Mouse (Mus musculus) forebrain, postnatal 0 days (tissue): ENCODE measurements around the gene D17H6S53E. TPM values are rescaled to one million over a fixed set of nuclear protein-coding genes. Genes with fewer than 3 reads are reported as not detected.

ENCODE experiments used
- ATAC-seq: fragments of 200-750 bp; cut with Nextera tagmentation; 2 replicates; pipeline ENCODE4 v1.8.0; 2017; ENCODE audit warnings: mild to moderate bottlenecking, moderate library complexity
- DNase-seq: peaks from one replicate; pipeline ENCODE4 v3.0.0-alpha.2; 2015
- H3K27ac ChIP-seq: fragments of 300-500 bp; sonication (generic); 2 replicates; pipeline ENCODE4 v1.5.1; 2014; ENCODE audit warnings: low read depth, mild to moderate bottlenecking, antibody characterized with exemption, low read length, moderate library complexity, mixed read lengths
- H3K27me3 ChIP-seq: fragments of 300-500 bp; sonication (generic); 2 replicates; pipeline ENCODE4 v1.6.1; 2014; ENCODE audit warnings: mild to moderate bottlenecking, low read length, mixed read lengths; ENCODE audit not compliant: insufficient read depth
- H3K36me3 ChIP-seq: fragments of 300-500 bp; sonication (generic); 2 replicates; pipeline ENCODE4 v1.6.1; 2014; ENCODE audit warnings: mild to moderate bottlenecking, moderate library complexity; ENCODE audit not compliant: insufficient read depth
- H3K4me1 ChIP-seq: fragments of 300-500 bp; sonication (generic); 2 replicates; pipeline ENCODE4 v1.6.1; 2014; ENCODE audit warnings: antibody characterized with exemption; ENCODE audit not compliant: insufficient read depth
- H3K4me2 ChIP-seq: fragments of 300-500 bp; sonication (generic); 2 replicates; pipeline ENCODE4 v1.6.1; 2014; ENCODE audit warnings: low read depth, mild to moderate bottlenecking, moderate library complexity
- H3K4me3 ChIP-seq: fragments of 300-500 bp; sonication (generic); 2 replicates; pipeline ENCODE4 v1.5.1; 2014; ENCODE audit warnings: low read depth, low read length, mixed read lengths
- H3K9ac ChIP-seq: fragments of 300-500 bp; sonication (generic); 2 replicates; pipeline ENCODE4 v1.6.1; 2014; ENCODE audit warnings: mild to moderate bottlenecking
- H3K9me3 ChIP-seq: fragments of 300-500 bp; sonication (generic); 2 replicates; pipeline ENCODE4 v1.6.1; 2016; ENCODE audit warnings: low read length
- CTCF ChIP-seq: sonication (generic); IDR thresholded peaks from 2 replicates; pipeline ENCODE4 v1.5.1; 2016; ENCODE audit warnings: antibody characterized with exemption, control low read depth, low read depth
- WGBS: fragments of 180-500 bp; shearing (Covaris S2); extraction: QIAGEN DNeasy Blood & Tissue Kit; methylation state at CpG from one replicate; pipeline ENCODE4 v1.1.7; 2014; 5-methylcytosine and 5-hydroxymethylcytosine counted together
- polyA plus RNA-seq: library from polyadenylated mRNA; unstranded; fragments of >200 nt; fragmentation: Nextera tagmentation; extraction: Ambion mirVana; gene quantifications from 2 replicates; pipeline ENCODE4 v1.2.1, GENCODE M21; 2015
- total RNA-seq: library from RNA; depleted of rRNA; stranded (reverse); fragments of >200 nt; gene quantifications from 2 replicates; pipeline ENCODE4 v1.2.3, GENCODE M21; 2014

D17H6S53E gene
- total and polyA plus RNA-seq, 2 experiments from 2014 or later: 8.0 to 15.3 TPM

GRCm38 (mm10) chr17:35146139-35146538, 20.0 kb downstream of the D17H6S53E start:
- no peaks in the 10 kb centered on the region for H3K27me3 ChIP-seq
- no peaks in the 10 kb centered on the region for H3K4me1 ChIP-seq
- DNase-seq (peak; percentile 22), ATAC-seq (no peak)
- H3K4me3 ChIP-seq: no peak overlapping the region
- H3K27ac ChIP-seq: no peak overlapping the region
- no peak overlapping the region for H3K9ac ChIP-seq
- H3K4me2 ChIP-seq: no peak overlapping the region
- H3K36me3 ChIP-seq: peaks cover 97% of the 10 kb centered on the region
- no peak for TF ChIP-seq CTCF
- 83% methylated on average over 5 of the region's 5 CpGs for WGBS
- no peaks in the 10 kb centered on the region for H3K9me3 ChIP-seq

- Histone ChIP-seq H3K9ac (no peak overlapping the region), H3K4me2 (no peak overlapping the region), H3K4me1 (no peaks in the 10 kb centered on the region), H3K36me3 (peaks cover 97% of the 10 kb centered on the region), H3K9me3 (no peaks in the 10 kb centered on the region), H3K4me3 (no peak overlapping the region), H3K27ac (no peak overlapping the region), H3K27me3 (no peaks in the 10 kb centered on the region)
- no peak for TF ChIP-seq CTCF
- no peak for ATAC-seq
- DNase-seq: peak; percentile 36
- 51% methylated on average over 3 of the region's 3 CpGs for WGBS
Observed at GRCm38 (mm10) chr17:35147348-35147747, 21.2 kb downstream of the D17H6S53E start.

DNA sequence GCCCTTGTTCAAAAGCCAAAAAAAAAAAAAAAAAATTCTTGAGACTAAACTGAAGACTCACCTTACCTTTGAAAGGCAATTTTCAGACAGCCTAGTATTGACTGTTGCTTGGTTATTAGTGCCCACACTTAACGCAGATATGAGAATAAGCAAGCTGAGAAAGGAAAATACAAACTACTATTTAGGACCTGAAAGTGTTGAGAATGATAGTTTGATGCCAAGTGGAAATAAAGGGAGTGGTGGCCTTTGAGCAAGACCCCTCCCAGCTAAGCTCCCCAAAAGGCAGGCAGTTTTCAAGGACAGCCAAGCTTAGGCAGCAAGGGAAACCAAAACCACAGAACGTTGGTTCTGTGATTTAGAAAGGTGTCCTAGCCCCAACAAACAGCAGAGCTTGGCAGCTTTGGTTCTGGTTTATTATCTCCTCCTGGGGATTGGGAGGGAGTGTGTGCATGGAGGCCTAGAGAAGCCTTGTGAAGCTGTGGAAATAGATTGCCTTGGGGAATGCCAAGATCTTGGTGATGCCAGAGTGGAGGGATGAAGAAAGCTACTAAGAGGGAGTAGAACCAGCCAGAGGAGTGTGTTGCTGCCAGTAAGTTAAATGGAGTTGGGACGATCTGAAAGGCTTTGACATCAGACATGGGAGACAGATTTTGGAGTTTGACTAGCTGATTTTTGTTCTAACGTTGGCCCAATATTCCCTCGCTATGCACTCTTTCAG, 21.9 kb downstream of the D17H6S53E start:
- Histone ChIP-seq H3K4me1 (no peaks in the 10 kb centered on the region), H3K27ac (no peak overlapping the region), H3K4me3 (no peak overlapping the region), H3K9me3 (no peaks in the 10 kb centered on the region), H3K4me2 (no peak overlapping the region), H3K36me3 (peaks cover 97% of the 10 kb centered on the region), H3K27me3 (no peaks in the 10 kb centered on the region), H3K9ac (no peak overlapping the region)
- WGBS: 55% methylated on average over 5 of the region's 5 CpGs
- TF ChIP-seq CTCF: no peak
- ATAC-seq (no peak), DNase-seq (peak; percentile 44)

- Histone ChIP-seq H3K4me2 (no peak overlapping the region), H3K36me3 (peaks cover 98% of the 10 kb centered on the region), H3K9me3 (no peaks in the 10 kb centered on the region), H3K27ac (no peak overlapping the region), H3K27me3 (no peaks in the 10 kb centered on the region), H3K9ac (no peak overlapping the region), H3K4me3 (no peak overlapping the region), H3K4me1 (no peaks in the 10 kb centered on the region)
- no peak for TF ChIP-seq CTCF
- ATAC-seq (no peak), DNase-seq (no peak)
- WGBS: 93% methylated on average over 4 of the region's 4 CpGs
Observed at GRCm38 (mm10) chr17:35152121-35152520, 25.9 kb downstream of the D17H6S53E start.

DNA sequence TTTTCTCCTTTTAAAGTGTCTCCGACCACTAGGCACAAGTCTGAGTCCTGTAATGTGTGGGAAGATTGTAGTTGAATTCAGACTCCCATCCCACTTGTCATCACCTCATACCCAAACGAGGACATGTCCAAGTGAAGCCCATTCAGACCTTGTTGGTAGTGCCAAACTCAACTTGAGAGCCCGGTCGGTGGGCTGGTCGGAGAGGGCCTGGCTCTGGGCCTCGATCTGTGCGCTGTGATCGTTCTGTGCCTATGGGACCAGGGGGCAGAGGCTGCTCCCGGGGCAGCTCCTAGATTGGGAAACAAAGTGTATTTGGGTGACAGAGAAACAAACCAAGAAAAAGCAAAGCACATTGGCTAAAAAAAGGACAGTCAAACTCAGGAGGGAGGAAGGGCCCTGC, 26.9 kb downstream of the D17H6S53E start:
- WGBS: 90% methylated on average over 9 of the region's 9 CpGs
- Histone ChIP-seq H3K4me1 (no peaks in the 10 kb centered on the region), H3K36me3 (peaks cover 98% of the 10 kb centered on the region), H3K4me3 (no peak overlapping the region), H3K4me2 (no peak overlapping the region), H3K9ac (no peak overlapping the region), H3K9me3 (no peaks in the 10 kb centered on the region), H3K27me3 (no peaks in the 10 kb centered on the region), H3K27ac (no peak overlapping the region)
- DNase-seq (no peak), ATAC-seq (no peak)
- no peak for TF ChIP-seq CTCF

DNA sequence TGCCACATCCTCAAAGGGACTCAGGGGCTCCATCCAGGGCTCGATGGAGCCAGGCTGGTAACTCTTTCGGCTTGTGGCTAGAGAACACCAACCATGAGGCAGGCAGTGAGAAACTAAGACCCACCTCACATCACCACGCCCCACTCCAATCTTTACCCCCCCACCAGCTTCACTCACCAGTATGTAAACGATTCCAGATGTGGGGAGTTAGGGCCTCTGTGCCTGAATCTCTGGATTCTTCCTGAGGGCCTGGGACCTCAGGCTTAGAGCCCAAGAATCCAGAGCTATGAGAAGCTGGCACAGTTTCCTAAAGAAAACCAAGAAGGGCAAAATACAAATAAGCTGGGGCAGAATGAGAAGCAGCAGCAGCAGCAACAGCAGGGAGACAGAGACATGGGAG, 27.8 kb downstream of the D17H6S53E start:
- Histone ChIP-seq H3K4me3 (no peak overlapping the region), H3K4me2 (no peak overlapping the region), H3K27ac (no peak overlapping the region), H3K9ac (no peak overlapping the region), H3K4me1 (no peaks in the 10 kb centered on the region), H3K9me3 (no peaks in the 10 kb centered on the region), H3K27me3 (no peaks in the 10 kb centered on the region), H3K36me3 (peaks cover 98% of the 10 kb centered on the region)
- ATAC-seq: no peak
- no peak for TF ChIP-seq CTCF
- no peak for DNase-seq
- WGBS: 91% methylated on average over 4 of the region's 4 CpGs

- H3K4me3 ChIP-seq: no peak overlapping the region
- TF ChIP-seq CTCF: no peak
- no peaks in the 10 kb centered on the region for H3K4me1 ChIP-seq
- no peaks in the 10 kb centered on the region for H3K9me3 ChIP-seq
- peaks cover 98% of the 10 kb centered on the region for H3K36me3 ChIP-seq
- no peak overlapping the region for H3K9ac ChIP-seq
- 84% methylated on average over 7 of the region's 7 CpGs for WGBS
- no peak for DNase-seq
- no peak for ATAC-seq
- H3K27me3 ChIP-seq: no peaks in the 10 kb centered on the region
- no peak overlapping the region for H3K4me2 ChIP-seq
- H3K27ac ChIP-seq: no peak overlapping the region
Observed at GRCm38 (mm10) chr17:35154616-35155015, 28.4 kb downstream of the D17H6S53E start.
